Mouse (Mus musculus): ENCODE data around the gene B3gnt8. TPM values are rescaled to one million over a fixed set of nuclear protein-coding genes. Genes with fewer than 3 reads are reported as not detected.
A peak's percentile ranks its signal among the peaks of the same experiment; 100 is the strongest.

Gene B3gnt8
- polyA plus RNA-seq, 1 experiment from 2014 or later, result 0.87 TPM

- Histone ChIP-seq H3K36me3 (ENCODE audit: control insufficient read depth, insufficient read depth, low read length) (no peaks in the 10 kb centered on the region), H3K9me3 (ENCODE audit: control insufficient read depth, low read length) (no peaks in the 10 kb centered on the region), H3K4me1 (ENCODE audit: control insufficient read depth, insufficient read depth, low read length) (peaks cover 2% of the 10 kb centered on the region; the same call in 1 of the 2 replicates), H3K27ac (replicated peaks; ENCODE audit: low read depth, low read length) (no peak within 1 kb of the TSS; the same call in 1 of the 2 replicates), H3K4me2 (ENCODE audit: low read depth, severe bottlenecking) (peak within 1 kb of the TSS; percentile 71), H3K27me3 (ENCODE audit: control insufficient read depth, insufficient read depth, low read length) (no peaks in the 10 kb centered on the region), H3K9ac (ENCODE audit: low read length) (peak within 1 kb of the TSS; percentile 59), H3K4me3 (ENCODE audit: low read depth, low read length) (peak within 1 kb of the TSS; percentile 52)
- WGBS, result under 1% methylated on average over 50 of the region's 50 CpGs
- peak; percentile 98 for DNase-seq (ENCODE audit: low spot score)
- ATAC-seq (ENCODE audit: insufficient number of reproducible peaks, low FRiP score, low TSS enrichment, low read depth), result peak; percentile 99
Measured at GRCm38 (mm10) chr7:25658657-25659472, 32.4 kb downstream of the B3gnt8 start, which contains the start of the genes Bckdha and Exosc5. Bckdha (minus strand) TSS chr7:25658981. Exosc5 (plus strand) TSS chr7:25659164.

- WGBS, result 94% methylated on average over 8 of the region's 8 CpGs
- H3K4me1 ChIP-seq (ENCODE audit: control insufficient read depth, insufficient read depth, low read length), result no peaks in the 10 kb centered on the region
- no peak overlapping the region for H3K27ac ChIP-seq (replicated peaks; ENCODE audit: low read depth, low read length)
- ATAC-seq (ENCODE audit: insufficient number of reproducible peaks, low FRiP score, low TSS enrichment, low read depth), result no peak
- no peak overlapping the region for H3K4me3 ChIP-seq (ENCODE audit: low read depth, low read length)
- H3K27me3 ChIP-seq (ENCODE audit: control insufficient read depth, insufficient read depth, low read length), result no peaks in the 10 kb centered on the region
- no peaks in the 10 kb centered on the region for H3K9me3 ChIP-seq (ENCODE audit: control insufficient read depth, low read length)
- H3K36me3 ChIP-seq (ENCODE audit: control insufficient read depth, insufficient read depth, low read length), result peaks cover 5% of the 10 kb centered on the region; the same call in 1 of the 2 replicates
- H3K4me2 ChIP-seq (ENCODE audit: low read depth, severe bottlenecking), result no peak overlapping the region
- H3K9ac ChIP-seq (ENCODE audit: low read length), result no peak overlapping the region
- no peak for DNase-seq (ENCODE audit: low spot score)
Measured at GRCm38 (mm10) chr7:25666381-25666780, 39.9 kb downstream of the B3gnt8 start.

DNA sequence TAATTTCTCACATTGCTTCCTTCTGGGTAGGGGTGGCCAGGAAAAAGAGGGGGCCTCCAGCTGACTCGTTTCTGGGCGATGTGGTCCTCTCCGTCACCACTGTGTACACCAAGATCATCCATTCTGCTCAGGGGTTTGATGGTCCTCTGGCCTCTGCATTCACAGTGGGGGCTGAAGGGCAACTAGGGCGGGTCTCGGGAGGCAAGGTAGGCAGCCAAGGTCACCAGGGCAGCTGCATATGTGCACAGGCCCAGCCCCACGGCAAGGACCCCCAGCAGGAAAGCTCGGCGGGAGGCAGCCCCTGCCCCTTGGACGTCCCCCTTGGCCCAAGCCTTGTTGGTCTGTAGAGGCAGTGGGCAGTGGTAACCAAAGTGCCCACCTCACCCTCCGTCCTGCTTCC is 42.7 kb downstream of the B3gnt8 start:
- WGBS, result 89% methylated on average over 10 of the region's 10 CpGs
- peaks cover 5% of the 10 kb centered on the region; the same call in 1 of the 2 replicates for H3K36me3 ChIP-seq (ENCODE audit: control insufficient read depth, insufficient read depth, low read length)
- ATAC-seq (ENCODE audit: insufficient number of reproducible peaks, low FRiP score, low TSS enrichment, low read depth), result no peak

GRCm38 (mm10) chr7:25669631-25670030 is 43.2 kb downstream of the B3gnt8 start:
- H3K9me3 ChIP-seq (ENCODE audit: control insufficient read depth, low read length), result no peaks in the 10 kb centered on the region; the same call in 1 of the 2 replicates
- no peak overlapping the region for H3K4me3 ChIP-seq (ENCODE audit: low read depth, low read length)
- WGBS, result 78% methylated on average over 9 of the region's 9 CpGs
- H3K4me1 ChIP-seq (ENCODE audit: control insufficient read depth, insufficient read depth, low read length), result no peaks in the 10 kb centered on the region
- H3K27me3 ChIP-seq (ENCODE audit: control insufficient read depth, insufficient read depth, low read length), result peaks cover 10% of the 10 kb centered on the region
- DNase-seq (ENCODE audit: low spot score) (no peak), ATAC-seq (ENCODE audit: insufficient number of reproducible peaks, low FRiP score, low TSS enrichment, low read depth) (no peak)
- no peak overlapping the region for H3K9ac ChIP-seq (ENCODE audit: low read length)
- peaks cover 5% of the 10 kb centered on the region; the same call in 1 of the 2 replicates for H3K36me3 ChIP-seq (ENCODE audit: control insufficient read depth, insufficient read depth, low read length)
- no peak overlapping the region for H3K27ac ChIP-seq (replicated peaks; ENCODE audit: low read depth, low read length)
- H3K4me2 ChIP-seq (ENCODE audit: low read depth, severe bottlenecking), result no peak overlapping the region

More for the DNA sequence above, 42.7 kb downstream of the B3gnt8 start:
- Histone ChIP-seq H3K9ac (ENCODE audit: low read length) (no peak overlapping the region), H3K4me2 (ENCODE audit: low read depth, severe bottlenecking) (no peak overlapping the region), H3K4me3 (ENCODE audit: low read depth, low read length) (no peak overlapping the region), H3K9me3 (ENCODE audit: control insufficient read depth, low read length) (no peaks in the 10 kb centered on the region; the same call in 1 of the 2 replicates), H3K27me3 (ENCODE audit: control insufficient read depth, insufficient read depth, low read length) (peaks cover 6% of the 10 kb centered on the region; the same call in 1 of the 2 replicates), H3K4me1 (ENCODE audit: control insufficient read depth, insufficient read depth, low read length) (no peaks in the 10 kb centered on the region), H3K27ac (replicated peaks; ENCODE audit: low read depth, low read length) (no peak overlapping the region)
- DNase-seq (ENCODE audit: low spot score), result no peak

GRCm38 (mm10) chr7:25670096-25670495 is 43.6 kb downstream of the B3gnt8 start:
- Histone ChIP-seq H3K9me3 (ENCODE audit: control insufficient read depth, low read length) (no peaks in the 10 kb centered on the region; the same call in 1 of the 2 replicates), H3K4me2 (ENCODE audit: low read depth, severe bottlenecking) (no peak overlapping the region), H3K27ac (replicated peaks; ENCODE audit: low read depth, low read length) (no peak overlapping the region), H3K9ac (ENCODE audit: low read length) (no peak overlapping the region), H3K4me3 (ENCODE audit: low read depth, low read length) (no peak overlapping the region), H3K4me1 (ENCODE audit: control insufficient read depth, insufficient read depth, low read length) (no peaks in the 10 kb centered on the region), H3K36me3 (ENCODE audit: control insufficient read depth, insufficient read depth, low read length) (0 out of 2 replicates have a peak, but pooled peaks cover 5% of the 10 kb centered on the region), H3K27me3 (ENCODE audit: control insufficient read depth, insufficient read depth, low read length) (peaks cover 15% of the 10 kb centered on the region)
- WGBS, result 89% methylated on average over 4 of the region's 4 CpGs
- DNase-seq (ENCODE audit: low spot score) (no peak), ATAC-seq (ENCODE audit: insufficient number of reproducible peaks, low FRiP score, low TSS enrichment, low read depth) (no peak)

- DNase-seq (ENCODE audit: low spot score) (no peak), ATAC-seq (ENCODE audit: insufficient number of reproducible peaks, low FRiP score, low TSS enrichment, low read depth) (no peak)
- Histone ChIP-seq H3K27ac (replicated peaks; ENCODE audit: low read depth, low read length) (no peak overlapping the region), H3K4me1 (ENCODE audit: control insufficient read depth, insufficient read depth, low read length) (no peaks in the 10 kb centered on the region), H3K27me3 (ENCODE audit: control insufficient read depth, insufficient read depth, low read length) (peaks cover 24% of the 10 kb centered on the region), H3K9ac (ENCODE audit: low read length) (no peak overlapping the region), H3K36me3 (ENCODE audit: control insufficient read depth, insufficient read depth, low read length) (0 out of 2 replicates have a peak, but pooled peaks cover 5% of the 10 kb centered on the region), H3K4me3 (ENCODE audit: low read depth, low read length) (no peak overlapping the region), H3K9me3 (ENCODE audit: control insufficient read depth, low read length) (no peaks in the 10 kb centered on the region; the same call in 1 of the 2 replicates), H3K4me2 (ENCODE audit: low read depth, severe bottlenecking) (no peak overlapping the region)
- WGBS, result 71% methylated on average over 2 of the region's 2 CpGs
Measured at GRCm38 (mm10) chr7:25671686-25672085, 45.2 kb downstream of the B3gnt8 start.

DNA sequence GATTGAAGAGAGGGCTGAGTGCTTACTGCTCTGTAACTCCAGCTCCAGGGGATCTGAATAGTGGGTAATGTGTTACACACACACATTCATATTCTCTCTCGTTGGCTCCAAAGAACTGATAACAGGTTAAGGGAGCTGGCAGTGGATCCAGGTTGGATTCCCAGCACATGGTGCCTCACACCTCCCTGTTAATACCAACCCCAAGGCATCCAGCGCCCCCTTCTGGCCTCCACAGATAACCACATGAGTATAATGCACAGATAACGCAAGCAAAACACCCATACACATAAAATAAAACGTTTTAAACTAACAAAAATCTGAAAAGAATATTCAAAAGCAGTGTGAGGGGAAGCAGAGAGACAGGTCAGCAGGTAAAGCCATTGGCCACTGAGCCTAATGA is 46.0 kb downstream of the B3gnt8 start:
- ATAC-seq (ENCODE audit: insufficient number of reproducible peaks, low FRiP score, low TSS enrichment, low read depth), result no peak
- H3K4me1 ChIP-seq (ENCODE audit: control insufficient read depth, insufficient read depth, low read length), result no peaks in the 10 kb centered on the region
- no peak for DNase-seq (ENCODE audit: low spot score)
- 49% methylated on average over 4 of the region's 4 CpGs for WGBS
- H3K36me3 ChIP-seq (ENCODE audit: control insufficient read depth, insufficient read depth, low read length), result 0 out of 2 replicates have a peak, but pooled peaks cover 5% of the 10 kb centered on the region
- peaks cover 24% of the 10 kb centered on the region for H3K27me3 ChIP-seq (ENCODE audit: control insufficient read depth, insufficient read depth, low read length)
- no peak overlapping the region for H3K27ac ChIP-seq (replicated peaks; ENCODE audit: low read depth, low read length)
- H3K9ac ChIP-seq (ENCODE audit: low read length), result no peak overlapping the region
- H3K4me3 ChIP-seq (ENCODE audit: low read depth, low read length), result no peak overlapping the region
- H3K9me3 ChIP-seq (ENCODE audit: control insufficient read depth, low read length), result no peaks in the 10 kb centered on the region; the same call in 1 of the 2 replicates
- H3K4me2 ChIP-seq (ENCODE audit: low read depth, severe bottlenecking), result no peak overlapping the region

DNA sequence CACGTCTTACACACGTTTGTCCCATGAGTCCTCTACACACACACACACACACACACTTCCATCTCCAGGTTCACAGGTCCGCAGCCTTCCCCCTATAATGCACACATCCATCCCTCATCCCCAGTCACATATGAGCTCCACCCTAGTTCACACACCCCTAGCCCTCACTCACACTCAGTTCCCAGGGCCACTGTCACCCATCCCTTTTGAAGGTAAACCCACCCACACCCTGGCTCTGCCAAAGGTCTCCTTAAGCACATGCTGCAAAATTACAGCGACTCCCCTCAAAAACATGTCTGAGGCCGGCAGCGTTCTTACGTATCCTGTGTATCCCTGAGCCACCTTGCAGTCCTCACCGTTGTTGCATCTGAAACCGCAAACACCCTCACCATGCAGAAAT is 47.8 kb downstream of the B3gnt8 start:
- Histone ChIP-seq H3K9ac (ENCODE audit: low read length) (no peak overlapping the region), H3K36me3 (ENCODE audit: control insufficient read depth, insufficient read depth, low read length) (no peaks in the 10 kb centered on the region), H3K4me1 (ENCODE audit: control insufficient read depth, insufficient read depth, low read length) (no peaks in the 10 kb centered on the region), H3K27ac (replicated peaks; ENCODE audit: low read depth, low read length) (no peak overlapping the region), H3K4me3 (ENCODE audit: low read depth, low read length) (no peak overlapping the region), H3K9me3 (ENCODE audit: control insufficient read depth, low read length) (no peaks in the 10 kb centered on the region; the same call in 1 of the 2 replicates), H3K4me2 (ENCODE audit: low read depth, severe bottlenecking) (peak overlapping the region; percentile 51; the same call in 1 of the 2 replicates), H3K27me3 (ENCODE audit: control insufficient read depth, insufficient read depth, low read length) (peaks cover 24% of the 10 kb centered on the region)
- DNase-seq (ENCODE audit: low spot score) (no peak), ATAC-seq (ENCODE audit: insufficient number of reproducible peaks, low FRiP score, low TSS enrichment, low read depth) (no peak)
- WGBS, result 31% methylated on average over 9 of the region's 9 CpGs

All from limb, embryonic 11.5 days (tissue).